Mouse (Mus musculus): Measurements from ENCODE around the gene D3Ertd751e.

The D3Ertd751e gene

DNA sequence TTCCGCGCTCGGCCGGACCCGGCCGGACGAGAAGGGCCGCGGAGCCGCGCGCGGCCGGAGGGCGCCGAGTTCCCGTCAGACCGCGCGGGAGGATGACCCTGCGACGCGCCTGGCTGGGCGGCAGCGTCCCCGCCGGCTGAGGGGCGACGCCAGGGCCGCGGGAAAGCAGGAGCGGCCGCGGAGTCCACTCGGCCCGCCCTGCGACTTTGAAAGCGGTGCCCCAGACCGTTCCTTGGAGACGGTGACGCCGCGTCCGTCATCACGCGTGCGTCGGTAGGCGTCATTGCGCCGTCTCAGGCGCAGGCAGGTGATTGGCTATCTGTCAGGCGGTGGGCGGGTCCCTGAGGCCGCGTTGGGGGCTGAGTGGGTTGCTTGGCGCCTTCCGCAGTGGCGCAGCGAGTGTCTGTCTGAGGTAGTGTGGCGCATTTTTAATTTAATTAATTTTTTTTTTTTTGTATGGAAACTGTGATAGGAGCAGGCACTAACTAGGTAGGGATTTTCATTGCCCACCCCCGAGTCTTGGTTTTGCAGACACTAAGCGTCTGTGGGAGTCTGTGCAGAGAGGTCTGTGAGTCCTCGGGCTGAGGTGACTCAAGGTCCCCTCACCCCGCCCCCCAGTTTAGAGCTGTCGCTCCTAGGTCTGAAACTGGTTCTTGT lies at the start of gene D3Ertd751e, which contains the start of gene Sclt1:
D3Ertd751e (plus strand) TSS at position 334 of the 657 bp plus-strand sequence.
Sclt1 (minus strand) TSS at position 237 of the 657 bp plus-strand sequence.
- peak; percentile 95 for DNase-seq (ENCODE audit: low spot score)

DNA sequence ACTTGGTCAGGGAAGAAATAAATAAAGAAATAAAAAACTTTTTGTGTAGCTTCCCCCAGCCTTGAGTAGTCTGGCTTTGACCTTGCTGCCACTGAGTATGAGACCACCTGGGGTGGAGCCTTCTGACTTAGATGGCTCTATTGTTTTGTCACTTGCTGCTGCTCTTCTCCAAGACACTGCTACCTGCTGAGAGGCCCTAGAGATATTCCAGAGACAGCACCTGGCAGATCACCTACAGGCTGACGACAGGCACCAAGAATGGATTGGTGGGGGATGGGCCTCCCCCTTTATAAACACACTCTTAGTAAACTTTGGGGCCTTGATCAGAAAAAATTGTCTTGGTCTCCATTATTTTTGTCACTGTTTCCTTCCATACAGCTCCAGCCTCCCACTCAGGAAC lies 46.7 kb upstream of the D3Ertd751e start:
- no peak for DNase-seq (ENCODE audit: low spot score)

DNA sequence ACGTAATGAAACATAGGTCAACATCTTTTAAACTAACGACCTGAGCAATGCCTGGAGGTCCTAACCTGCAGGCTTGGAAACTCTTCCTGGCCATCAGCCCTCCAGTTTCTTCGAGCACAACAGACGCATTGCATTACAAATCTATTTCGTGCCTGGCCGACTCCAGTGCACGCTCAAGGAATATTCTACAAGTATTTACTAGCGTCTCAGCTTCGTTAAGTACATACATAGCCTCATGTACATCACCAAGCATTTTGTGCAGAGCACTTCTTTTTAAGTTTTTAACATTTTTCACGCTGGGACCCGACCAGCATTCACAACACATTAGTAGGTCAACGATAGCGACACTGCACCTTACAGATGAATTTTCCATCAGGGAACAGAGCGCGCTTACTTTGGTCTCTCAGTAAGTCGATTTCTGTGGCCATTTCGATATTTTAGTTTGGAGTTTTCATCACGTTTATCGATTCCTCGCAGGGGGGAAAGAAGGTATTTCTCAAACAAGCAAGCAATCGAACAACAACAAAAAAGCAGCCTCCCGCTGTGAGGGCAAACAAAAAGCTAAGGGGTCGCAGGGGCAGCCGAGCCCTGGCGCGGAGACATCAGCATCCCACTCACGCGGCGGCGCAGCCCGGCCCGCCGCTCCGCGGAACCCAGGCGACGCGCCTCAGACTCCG lies 672 bp upstream of the D3Ertd751e start:
- DNase-seq (ENCODE audit: low spot score): no peak

DNA sequence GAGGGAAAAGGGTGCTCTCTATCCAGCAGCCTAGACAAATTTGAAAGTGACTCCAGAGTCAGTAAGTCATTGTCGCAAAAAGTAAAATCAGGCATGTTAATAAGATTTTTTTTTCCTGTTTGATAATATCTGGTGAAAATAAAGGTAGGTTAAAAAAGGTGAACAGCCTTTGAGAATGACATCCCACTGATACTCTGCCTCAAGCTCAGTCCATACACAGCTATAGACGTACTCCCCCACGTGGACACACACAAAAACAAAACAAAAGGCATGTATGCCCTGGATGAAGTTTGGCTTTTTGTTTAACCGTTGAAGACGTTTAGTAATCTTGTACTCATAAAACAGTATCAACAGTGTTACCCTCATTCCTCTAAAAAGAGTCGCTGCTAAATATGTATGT lies 1.0 kb downstream of the D3Ertd751e start:
- no peak for DNase-seq (ENCODE audit: low spot score)

DNA sequence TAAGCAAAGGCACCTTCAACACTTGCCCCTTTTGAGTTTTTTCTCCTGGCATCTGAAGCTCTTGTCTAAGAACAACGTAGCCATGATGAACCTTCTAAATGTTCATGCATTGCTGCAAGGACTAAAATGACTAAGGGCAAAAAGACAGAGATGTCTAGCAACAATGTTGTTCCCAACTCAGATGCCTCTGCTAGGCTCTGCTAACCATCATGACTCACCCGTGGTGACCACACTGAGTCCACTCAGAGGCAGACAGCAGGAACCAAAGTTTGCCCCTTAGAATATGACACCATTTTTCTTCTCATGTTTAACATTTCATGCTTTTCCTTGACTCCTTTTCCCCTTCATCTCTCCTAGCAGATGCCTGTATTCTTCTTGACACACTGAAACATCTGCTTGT lies 12.1 kb downstream of the D3Ertd751e start:
- DNase-seq (ENCODE audit: low spot score): no peak

DNA sequence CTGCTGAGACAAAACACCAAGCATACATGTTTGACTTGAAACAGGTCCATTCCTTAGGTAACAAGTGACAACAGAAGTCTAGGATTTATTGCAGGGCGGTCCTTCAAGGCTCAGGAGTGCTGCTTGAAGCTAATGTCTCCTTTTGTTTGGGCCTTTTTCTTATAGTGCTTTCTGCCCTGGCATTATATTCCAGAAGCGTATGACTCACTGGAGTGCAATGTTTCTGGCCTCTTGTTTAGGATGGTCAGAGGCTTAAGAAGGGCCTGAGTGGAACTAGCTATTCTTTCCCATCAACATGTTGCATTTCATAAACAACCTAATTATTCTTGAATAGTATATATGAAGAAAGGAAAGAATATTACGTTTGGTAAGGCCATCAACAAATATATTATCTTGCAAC lies 19.7 kb downstream of the D3Ertd751e start:
- no peak for DNase-seq (ENCODE audit: low spot score)

DNA sequence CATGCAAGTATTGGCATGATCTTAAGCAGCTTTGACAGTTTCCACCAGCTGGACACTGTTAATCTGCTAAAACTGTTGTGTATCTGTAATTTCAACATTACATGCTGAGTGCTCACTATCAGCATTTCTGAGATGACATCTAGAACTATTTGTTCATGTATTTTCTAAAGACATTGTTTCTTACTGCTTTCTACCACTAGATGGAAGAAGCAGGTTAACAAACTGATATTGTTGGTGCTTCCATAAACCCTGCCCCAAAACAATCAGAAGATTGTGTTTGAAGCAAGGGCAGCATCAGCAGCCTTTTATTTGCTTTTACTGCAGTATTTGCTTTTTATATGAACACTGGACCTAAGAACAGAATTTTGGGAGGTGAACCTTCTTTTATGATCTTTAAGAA lies 70.0 kb downstream of the D3Ertd751e start:
- DNase-seq (ENCODE audit: low spot score): no peak

Data from testis, postnatal 14 days (tissue).